Mouse (Mus musculus): Measurements from ENCODE around the gene Wbp2.
"Not testable (repeated sequence)": the region's sequence is repeated elsewhere in the genome, so short reads cannot be mapped to it uniquely, and the experiment has no call there.

The Wbp2 gene

GRCm38 (mm10) chr11:116109441-116110081 lies 22.8 kb upstream of the Wbp2 start:
- no peak for DNase-seq (ENCODE audit: low read depth, low spot score)

GRCm38 (mm10) chr11:116108464-116109137 lies 21.8 kb upstream of the Wbp2 start:
- no peak for DNase-seq (ENCODE audit: low read depth, low spot score)

GRCm38 (mm10) chr11:116107777-116108285 lies 21.0 kb upstream of the Wbp2 start:
- DNase-seq (ENCODE audit: low read depth, low spot score), result no peak

- no peak for DNase-seq (ENCODE audit: low read depth, low spot score)
These were observed 20.4 kb upstream of the Wbp2 start for GRCm38 (mm10) chr11:116106963-116107776.

GRCm38 (mm10) chr11:116106154-116106962 lies 19.6 kb upstream of the Wbp2 start:
- DNase-seq (ENCODE audit: low read depth, low spot score), result no peak

GRCm38 (mm10) chr11:116105065-116105464 lies 18.3 kb upstream of the Wbp2 start:
- no peak for DNase-seq (ENCODE audit: low read depth, low spot score)

GRCm38 (mm10) chr11:116104006-116104646 lies 17.3 kb upstream of the Wbp2 start:
- DNase-seq (ENCODE audit: low read depth, low spot score), result no peak

GRCm38 (mm10) chr11:116103572-116103971 lies 16.8 kb upstream of the Wbp2 start:
- DNase-seq (ENCODE audit: low read depth, low spot score), result no peak

GRCm38 (mm10) chr11:116102472-116102871 lies 15.7 kb upstream of the Wbp2 start:
- DNase-seq (ENCODE audit: low read depth, low spot score), result no peak

GRCm38 (mm10) chr11:116101931-116102381 lies 15.2 kb upstream of the Wbp2 start:
- DNase-seq (ENCODE audit: low read depth, low spot score), result no peak

- no peak for DNase-seq (ENCODE audit: low read depth, low spot score)
These were observed 14.0 kb upstream of the Wbp2 start for GRCm38 (mm10) chr11:116100839-116101238.

- no peak for DNase-seq (ENCODE audit: low read depth, low spot score)
These were observed 13.6 kb upstream of the Wbp2 start for GRCm38 (mm10) chr11:116100385-116100784.

- DNase-seq (ENCODE audit: low read depth, low spot score), result no peak
These were observed 12.7 kb upstream of the Wbp2 start for GRCm38 (mm10) chr11:116099462-116099861.

- no peak for DNase-seq (ENCODE audit: low read depth, low spot score)
These were observed 12.1 kb upstream of the Wbp2 start for GRCm38 (mm10) chr11:116098711-116099460.

- DNase-seq (ENCODE audit: low read depth, low spot score), result peak; percentile 71
These were observed 9.7 kb upstream of the Wbp2 start for GRCm38 (mm10) chr11:116096213-116097108.

- no peak for DNase-seq (ENCODE audit: low read depth, low spot score)
These were observed 8.8 kb upstream of the Wbp2 start for GRCm38 (mm10) chr11:116095573-116095972.

- no peak for DNase-seq (ENCODE audit: low read depth, low spot score)
These were observed 7.2 kb upstream of the Wbp2 start for GRCm38 (mm10) chr11:116093771-116094565.

- not testable (repeated sequence) for DNase-seq (ENCODE audit: low read depth, low spot score)
These were observed 6.2 kb upstream of the Wbp2 start for GRCm38 (mm10) chr11:116092959-116093358.
